Mouse (Mus musculus) activated CD4-positive, CD25-positive, alpha-beta regulatory T cell (primary cell): Measurements from ENCODE around the gene Atg2b. TPM values are rescaled to one million over a fixed set of nuclear protein-coding genes. Genes with fewer than 3 reads are reported as not detected.

ENCODE experiments used
- polyA plus RNA-seq, 2 experiments: library from polyadenylated mRNA; unstranded; fragments of 100-300 nt; shearing (Covaris generic); gene quantifications; one replicate each; pipeline ENCODE4 v1.2.1; 2017

Atg2b gene
- polyA plus RNA-seq = 10 to 100 TPM in 1 of 2 experiments, 1 to 10 TPM in 1; 9.5 to 15.3 TPM

GRCm38 (mm10) chr12:105685001-105685691, at the start of gene Atg2b:
Gene Atg2b, minus strand, starts transcription at chr12:105685211.

GRCm38 (mm10) chr12:105705799-105706487, 20.9 kb upstream of the Atg2b start, which contains the start of gene Ak7:
Gene Ak7, plus strand, starts transcription at chr12:105705976.

GRCm38 (mm10) chr12:105683933-105684901, 794 bp downstream of the Atg2b start, which contains the start of gene Gskip:
Gene Gskip, plus strand, starts transcription at chr12:105684829.

GRCm38 (mm10) chr12:105602581-105603210, 82.3 kb downstream of the Atg2b start, which contains the start of gene Bdkrb1:
Gene Bdkrb1, plus strand, starts transcription at chr12:105603085.

Other genes starting within 250 kb of the Atg2b start
- gene D430019H16Rik, start 231.4 kb downstream of the Atg2b start, polyA plus RNA-seq = under 1 TPM; 0.33 to 0.58 TPM
- under 1 TPM in 1 of 2 experiments, not detected in 1; 0.27 TPM for gene Bdkrb2, start 122.0 kb downstream of the Atg2b start, polyA plus RNA-seq
- under 1 TPM in 1 of 2 experiments, not detected in 1; 0.25 TPM for gene Bdkrb1, start 82.1 kb downstream of the Atg2b start, polyA plus RNA-seq
- gene Gskip, start 382 bp downstream of the Atg2b start, polyA plus RNA-seq = 10 to 100 TPM; 49.7 to 56.3 TPM
- gene Ak7, start 20.8 kb upstream of the Atg2b start, polyA plus RNA-seq = under 1 TPM; 0.26 to 0.31 TPM
- 100 to 1,000 TPM; 212 to 235 TPM for gene Papola, start 99.5 kb upstream of the Atg2b start, polyA plus RNA-seq